Mouse (Mus musculus) telencephalon, adult 2 months (tissue): ENCODE data around the gene Opcml.
A peak's percentile ranks its signal among the peaks of the same experiment; 100 is the strongest.

Experiments used
- DNase-seq: peaks from one replicate; pipeline ENCODE4 v3.0.0-alpha.2; 2011; ENCODE audit warnings: low read depth, low spot score

The Opcml gene

GRCm38 (mm10) chr9:28617666-28618065, 827.1 kb downstream of the Opcml start:
- DNase-seq: no peak

GRCm38 (mm10) chr9:28618186-28618892, 827.8 kb downstream of the Opcml start:
- peak; percentile 64 for DNase-seq

GRCm38 (mm10) chr9:28621939-28622338, 831.4 kb downstream of the Opcml start:
- DNase-seq: no peak

- DNase-seq: no peak
Measured at GRCm38 (mm10) chr9:28624870-28625269, 834.3 kb downstream of the Opcml start.

GRCm38 (mm10) chr9:28642766-28643165, 852.2 kb downstream of the Opcml start:
- no peak for DNase-seq

- DNase-seq: no peak
Measured at GRCm38 (mm10) chr9:28644063-28644462, 853.5 kb downstream of the Opcml start.

GRCm38 (mm10) chr9:28650089-28650488, 859.5 kb downstream of the Opcml start:
- no peak for DNase-seq

GRCm38 (mm10) chr9:28659996-28660395, 869.4 kb downstream of the Opcml start:
- no peak for DNase-seq

- peak; percentile 89 for DNase-seq
Measured at GRCm38 (mm10) chr9:28662882-28663281, 872.3 kb downstream of the Opcml start.

- DNase-seq: no peak
Measured at GRCm38 (mm10) chr9:28680309-28680708, 889.7 kb downstream of the Opcml start.

- no peak for DNase-seq
Measured at GRCm38 (mm10) chr9:28681252-28682037, 890.9 kb downstream of the Opcml start.

GRCm38 (mm10) chr9:28683951-28684470, 893.4 kb downstream of the Opcml start:
- no peak for DNase-seq

GRCm38 (mm10) chr9:28686942-28687611, 896.5 kb downstream of the Opcml start:
- no peak for DNase-seq

GRCm38 (mm10) chr9:28690134-28690533, 899.6 kb downstream of the Opcml start:
- DNase-seq: no peak

- DNase-seq: no peak
Measured at GRCm38 (mm10) chr9:28705796-28706195, 915.2 kb downstream of the Opcml start.

GRCm38 (mm10) chr9:28714544-28714943, 924.0 kb downstream of the Opcml start:
- DNase-seq: no peak

GRCm38 (mm10) chr9:28720186-28720585, 929.6 kb downstream of the Opcml start:
- DNase-seq: no peak

GRCm38 (mm10) chr9:28731811-28732602, 941.4 kb downstream of the Opcml start:
- DNase-seq: no peak

- DNase-seq: peak; percentile 46
Measured at GRCm38 (mm10) chr9:28737955-28738354, 947.4 kb downstream of the Opcml start.

GRCm38 (mm10) chr9:28738451-28738860, 947.9 kb downstream of the Opcml start:
- DNase-seq: peak; percentile 85

- no peak for DNase-seq
Measured at GRCm38 (mm10) chr9:28744771-28745170, 954.2 kb downstream of the Opcml start.
